In the genomic region with DNA sequence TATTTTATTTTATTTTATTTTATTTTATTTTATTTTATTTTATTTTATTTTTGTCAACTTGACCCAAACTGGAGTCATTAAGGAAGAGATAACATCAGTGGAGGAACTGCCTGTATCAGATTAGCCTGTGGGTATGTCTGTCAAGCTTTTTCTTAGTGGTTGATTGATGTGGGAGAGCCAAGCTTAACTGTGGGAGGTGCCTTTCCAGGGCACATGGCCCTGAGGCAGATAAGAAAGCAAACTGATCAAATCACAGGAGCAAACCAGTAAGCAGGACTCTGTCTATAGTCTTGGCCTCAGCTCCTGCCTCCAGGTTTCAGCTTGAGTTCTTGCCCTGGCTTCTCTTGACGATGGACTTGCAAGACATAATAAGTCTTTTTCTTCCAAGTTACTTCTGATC, we compare ENCODE assay signal across 16 mouse cellular contexts. TPM values are rescaled to one million over a fixed set of nuclear protein-coding genes. Genes with fewer than 3 reads are reported as not detected.
DNase-seq lines count a peak whose midpoint lies in the region; ATAC-seq and TF ChIP-seq lines count a peak whose summit lies in the region.
"Had no signal": no experiment of that assay in that cellular context is flagged by ENCODE, and none has a peak within 500 bp of the region (broad histone marks: within the 10 kb centered on the region; RNA-seq: fewer than 3 reads in every experiment).

No protein-coding gene starts in this region.

- ATAC-seq in stomach, embryonic 16.5 days (ENCODE audit: insufficient read depth, low FRiP score): peak; percentile 37; the same call in 1 of the 2 replicates
- no peak for ATAC-seq in midbrain, postnatal 0 days (ENCODE audit: low FRiP score)

- WGBS in stomach, embryonic 16.5 days: 26% methylated on average over 1 of the region's 1 CpGs
- 82% methylated on average over 1 of the region's 1 CpGs for WGBS in midbrain, postnatal 0 days

- H3K36me3 ChIP-seq in stomach, embryonic 16.5 days (ENCODE audit: control insufficient read depth, insufficient read depth, low read length): no peaks in the 10 kb centered on the region
- no peaks in the 10 kb centered on the region for H3K36me3 ChIP-seq in midbrain, postnatal 0 days (ENCODE audit: insufficient read depth, low read length)
- H3K36me3 ChIP-seq: hindbrain, embryonic 15.5 days; neural tube, embryonic 12.5 days had no signal

- no peak overlapping the region for H3K4me3 ChIP-seq in stomach, embryonic 16.5 days (replicated peaks; ENCODE audit: low read length)
- no peak overlapping the region for H3K4me3 ChIP-seq in midbrain, postnatal 0 days (ENCODE audit: low read depth, low read length)
- H3K4me3 ChIP-seq: erythroblast, embryonic 14.5 days; hindbrain, embryonic 15.5 days; neural tube, embryonic 12.5 days had no signal

- H3K4me1 ChIP-seq in stomach, embryonic 16.5 days (ENCODE audit: control insufficient read depth, insufficient read depth, low read length): 0 out of 2 replicates have a peak, but pooled peaks cover 3% of the 10 kb centered on the region
- no peaks in the 10 kb centered on the region for H3K4me1 ChIP-seq in midbrain, postnatal 0 days (ENCODE audit: insufficient read depth, low read length)
- H3K4me1 ChIP-seq: hindbrain, embryonic 15.5 days; neural tube, embryonic 12.5 days had no signal

- no peaks in the 10 kb centered on the region for H3K9me3 ChIP-seq in stomach, embryonic 16.5 days (replicated peaks; ENCODE audit: control insufficient read depth, low read length)
- no peaks in the 10 kb centered on the region for H3K9me3 ChIP-seq in midbrain, postnatal 0 days (ENCODE audit: low read length)
- H3K9me3 ChIP-seq: hindbrain, embryonic 15.5 days; neural tube, embryonic 12.5 days had no signal

- peak; percentile 66 for DNase-seq in embryo, embryonic 10 days (ENCODE audit: low spot score)
- DNase-seq in embryo, embryonic 11 days: no peak
- DNase-seq in thymus, postnatal 0 days (ENCODE audit: low spot score): peak; percentile 55
- DNase-seq in thymus, postnatal 10 days (ENCODE audit: low spot score in 2 of 2): no peak
- peak; percentile 98 for DNase-seq in gonadal fat pad, adult 2 months (ENCODE audit: low read depth)
- DNase-seq in midbrain, postnatal 0 days (ENCODE audit: low spot score): no peak
- DNase-seq in MN1 (ENCODE audit: low spot score): no peak
- DNase-seq: cerebellum, adult 11-12 months; heart, adult 18-20 months; kidney, postnatal 25 days; left cerebral cortex, postnatal 4 days; midbrain, embryonic 14.5 days had no signal

- no peaks in the 10 kb centered on the region for H3K27me3 ChIP-seq in stomach, embryonic 16.5 days (ENCODE audit: control insufficient read depth, insufficient read depth, low read length)
- H3K27me3 ChIP-seq in midbrain, postnatal 0 days (ENCODE audit: insufficient read depth, low read length): no peaks in the 10 kb centered on the region
- H3K27me3 ChIP-seq: hindbrain, embryonic 15.5 days; neural tube, embryonic 12.5 days had no signal

- no peak overlapping the region for H3K9ac ChIP-seq in stomach, embryonic 16.5 days (ENCODE audit: low read length)
- H3K9ac ChIP-seq in midbrain, postnatal 0 days (replicated peaks; ENCODE audit: low read length, poor library complexity, severe bottlenecking): no peak overlapping the region
- H3K9ac ChIP-seq: hindbrain, embryonic 15.5 days; neural tube, embryonic 12.5 days had no signal

- no peak overlapping the region for H3K4me2 ChIP-seq in stomach, embryonic 16.5 days (ENCODE audit: low read depth, low read length)
- no peak overlapping the region for H3K4me2 ChIP-seq in midbrain, postnatal 0 days (ENCODE audit: low read depth, low read length, poor library complexity, severe bottlenecking)
- H3K4me2 ChIP-seq: hindbrain, embryonic 15.5 days; neural tube, embryonic 12.5 days had no signal

- H3K27ac ChIP-seq in stomach, embryonic 16.5 days (ENCODE audit: low read length): no peak overlapping the region
- H3K27ac ChIP-seq in midbrain, postnatal 0 days (ENCODE audit: low read depth, low read length): no peak overlapping the region
- H3K27ac ChIP-seq: hindbrain, embryonic 15.5 days; neural tube, embryonic 12.5 days had no signal

- TF ChIP-seq CTCF in midbrain, postnatal 0 days (IDR thresholded peaks at IDR 0.05): no peak

RNA-seq across cellular contexts. Expression of gene Agps, which starts 6.4 kb away (rescaled TPM):
- 19.0 and 20.8 TPM in 2 replicates for polyA plus RNA-seq in thymus, postnatal 0 days (2015; fragmentation: Nextera tagmentation; extraction: Ambion mirVana)
- polyA plus RNA-seq in gonadal fat pad, adult 2 months (2012; rRNA removed): 6.1 and 6.4 TPM in 2 replicates
- polyA plus RNA-seq in stomach, embryonic 16.5 days (2015; fragmentation: Nextera tagmentation; extraction: Ambion mirVana): 25.6 and 28.1 TPM in 2 replicates
- total RNA-seq in midbrain, postnatal 0 days (2014; rRNA removed): 37.9 and 53.5 TPM in 2 replicates
- 13.1 and 17.1 TPM in 2 replicates for polyA plus RNA-seq in midbrain, postnatal 0 days (2015; fragmentation: Nextera tagmentation; extraction: Ambion mirVana)

Comparison
In these comparisons a context has a peak if more than half of its experiments do, and no peak if none do; other contexts are left out.
1. DNase-seq: peak in embryo, embryonic 10 days (single experiment), thymus, postnatal 0 days (single experiment) and gonadal fat pad, adult 2 months (single experiment); none in embryo, embryonic 11 days (single experiment), thymus, postnatal 10 days (0 of 2), midbrain, postnatal 0 days (single experiment) and MN1 (single experiment).